Mouse (Mus musculus) yolk sac, embryonic 10.5 days (tissue): ENCODE results near the gene Dirc2.

Experiments used
- DNase-seq: peaks from one replicate; pipeline ENCODE4 v3.0.0-alpha.2; 2017; ENCODE audit warnings: low spot score

The Dirc2 gene

DNA sequence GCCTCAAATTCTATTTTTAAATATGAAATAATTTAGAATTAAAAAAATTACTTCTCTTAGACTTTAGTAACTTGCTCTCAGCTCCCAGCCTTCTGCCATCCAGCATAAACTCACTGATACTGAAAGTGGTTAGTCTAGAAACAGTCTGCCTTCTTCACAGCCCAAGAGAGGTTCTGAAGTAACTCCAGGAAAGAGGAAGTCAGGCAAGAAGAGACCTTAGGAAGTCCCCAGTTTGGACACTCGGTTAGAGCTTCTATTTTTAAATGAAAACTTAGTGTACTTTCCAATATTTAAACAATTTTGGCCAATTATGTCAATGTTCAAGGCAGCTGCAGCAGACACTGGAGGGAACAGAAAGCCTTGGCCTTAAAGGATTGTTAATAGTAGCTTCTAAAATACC is 29.6 kb downstream of the Dirc2 start:
- DNase-seq: no peak

DNA sequence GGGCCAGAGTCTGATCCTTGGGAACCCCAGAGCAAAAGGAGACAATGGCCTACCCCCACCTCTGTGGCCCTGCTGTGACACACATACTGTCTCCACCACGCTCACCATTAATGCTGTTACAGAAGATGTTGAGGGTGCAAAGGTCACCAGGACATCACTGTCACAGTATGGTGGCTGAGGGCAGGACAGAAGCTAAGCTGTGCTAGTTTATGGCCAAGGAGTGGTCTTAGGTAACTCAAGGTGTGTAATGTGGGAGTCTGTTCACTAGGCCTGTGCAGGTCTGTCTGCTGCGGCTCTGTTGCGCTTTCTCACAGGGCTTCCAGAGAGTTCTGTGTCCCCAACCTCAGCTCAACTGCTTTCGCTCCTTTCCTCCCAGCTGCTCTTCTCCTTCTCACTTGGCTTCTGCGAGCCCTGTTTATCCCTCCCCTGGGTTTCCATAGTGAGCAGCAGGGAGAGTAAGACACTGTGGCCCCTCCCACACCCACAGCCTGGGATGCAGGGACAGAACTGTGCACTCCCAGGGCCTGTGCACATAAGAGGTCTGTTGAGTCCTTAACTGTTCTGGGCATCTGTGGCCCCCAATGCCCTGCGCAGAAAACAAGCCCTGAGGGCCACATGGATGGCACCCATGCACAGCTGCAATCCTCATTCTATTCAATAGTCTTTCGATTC is 30.9 kb downstream of the Dirc2 start:
- no peak for DNase-seq

DNA sequence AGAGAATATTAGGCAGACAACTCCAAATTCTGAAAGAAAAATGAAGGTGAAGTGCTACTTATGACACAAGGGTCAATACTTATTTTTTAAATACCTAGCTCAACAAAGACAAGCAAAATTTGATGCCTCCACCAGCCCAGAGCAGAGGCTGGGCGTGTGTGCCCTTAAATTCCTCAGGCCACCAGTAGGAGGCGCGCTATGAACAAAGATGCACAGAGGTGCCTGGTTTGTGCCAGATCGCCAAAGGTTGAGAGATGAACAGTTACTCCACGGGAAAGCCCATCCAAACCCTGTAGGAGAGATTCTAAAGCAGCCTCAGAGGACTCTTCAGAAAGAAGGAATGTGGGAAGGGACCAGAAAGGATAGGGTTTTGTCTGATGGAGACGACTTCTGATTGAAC is 35.1 kb downstream of the Dirc2 start:
- peak; percentile 37 for DNase-seq

DNA sequence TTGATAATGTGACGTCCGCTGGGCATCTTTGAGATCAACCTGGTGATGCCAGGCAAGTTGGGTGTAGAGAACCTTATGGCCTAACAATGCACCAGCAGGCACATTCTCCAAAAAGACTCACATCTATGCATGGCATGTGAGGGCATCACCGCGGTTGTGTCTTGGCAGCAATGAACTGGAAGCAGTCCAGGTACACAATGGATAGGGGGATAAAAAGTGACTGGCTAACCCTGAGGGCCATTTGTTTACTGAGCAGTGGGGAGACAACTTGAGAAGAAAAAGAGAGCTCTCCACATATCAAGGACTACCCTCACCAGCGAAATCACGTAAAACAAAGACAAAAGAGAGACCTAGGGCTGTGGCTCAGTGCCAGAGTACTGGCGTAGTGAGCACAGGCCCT is 37.1 kb downstream of the Dirc2 start:
- no peak for DNase-seq

DNA sequence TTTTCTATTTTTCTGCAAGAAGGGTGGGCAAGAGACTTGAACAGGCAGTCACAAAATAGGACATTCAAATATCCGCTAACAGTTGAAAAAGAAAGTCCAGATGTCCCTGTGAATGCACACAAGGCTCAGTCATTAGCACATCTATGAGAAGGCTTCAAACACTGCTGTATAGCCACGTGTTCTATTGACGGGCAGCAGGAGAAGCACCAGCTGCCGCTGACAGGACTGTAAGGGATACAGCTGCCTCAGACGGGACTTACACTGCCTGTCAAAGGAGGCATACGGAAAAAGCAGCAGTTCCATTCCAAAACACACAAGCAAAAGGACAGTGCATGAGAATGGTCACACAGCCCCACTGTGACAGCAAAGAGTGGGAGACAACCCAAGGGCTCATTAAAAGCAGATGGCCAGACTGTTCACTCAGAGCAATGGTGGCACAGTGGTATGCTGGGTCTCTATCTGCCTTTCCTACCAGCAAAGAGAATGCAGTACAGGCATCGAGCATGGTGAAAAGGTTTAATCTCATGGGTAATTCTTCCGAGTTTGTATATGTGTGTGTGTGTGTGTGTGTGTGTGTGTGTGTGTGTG is 39.9 kb downstream of the Dirc2 start:
- DNase-seq: no peak

DNA sequence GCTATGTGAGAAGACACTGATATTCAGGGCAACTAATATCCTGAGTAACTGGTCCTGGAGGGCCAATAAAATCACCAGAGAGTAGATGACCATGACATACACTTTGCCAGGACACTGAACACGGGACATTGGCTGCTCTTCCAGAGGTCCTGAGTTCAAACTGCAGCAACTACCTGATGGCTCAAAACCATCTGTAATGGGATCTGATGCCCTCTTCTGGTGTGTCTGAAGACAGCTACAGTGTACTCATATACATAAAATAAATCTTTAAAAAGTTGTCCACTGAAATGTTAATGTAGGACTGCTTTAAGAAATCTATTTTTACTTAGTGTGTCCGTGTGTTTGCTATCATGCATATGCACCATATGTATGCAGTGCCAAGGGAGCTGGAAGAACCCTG is 42.6 kb downstream of the Dirc2 start:
- no peak for DNase-seq

DNA sequence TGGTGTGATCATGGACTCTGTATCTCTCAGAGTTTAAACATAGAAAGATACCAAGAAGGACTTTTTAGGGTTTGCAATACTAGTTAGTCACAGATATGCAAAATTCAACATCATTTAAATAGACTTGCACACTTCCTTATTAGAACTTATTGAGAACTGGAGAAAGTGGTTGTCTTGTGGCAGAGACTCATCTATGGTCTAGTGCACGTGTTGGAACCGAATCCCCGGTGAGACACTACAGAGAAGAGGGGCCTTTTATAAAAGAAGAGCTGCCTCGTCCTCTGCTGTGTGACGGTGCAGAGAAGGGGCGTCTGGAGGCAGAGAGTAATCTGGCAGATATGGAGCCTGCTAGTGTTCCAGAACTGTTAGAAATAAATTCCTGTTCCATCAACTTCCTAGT is 44.6 kb downstream of the Dirc2 start:
- DNase-seq: no peak

DNA sequence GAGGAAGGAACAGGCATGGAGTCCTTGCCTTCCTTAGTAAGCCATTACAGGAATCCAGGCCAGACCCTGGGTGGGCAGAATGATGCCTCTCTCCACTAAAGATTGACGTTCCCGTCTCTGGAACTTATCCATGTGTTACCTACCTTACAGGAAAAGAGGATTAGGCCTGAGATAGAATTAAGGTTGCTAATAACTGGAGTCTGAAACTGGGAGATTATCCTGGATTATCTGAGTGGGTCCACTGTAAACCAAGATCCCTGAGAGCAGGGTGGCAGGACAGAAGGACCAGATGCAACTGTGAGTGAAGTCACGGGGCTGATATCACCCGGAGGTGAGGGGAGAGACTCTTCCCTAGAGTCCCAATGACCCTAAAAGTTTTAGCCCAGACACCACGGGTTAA is 51.4 kb downstream of the Dirc2 start:
- no peak for DNase-seq

DNA sequence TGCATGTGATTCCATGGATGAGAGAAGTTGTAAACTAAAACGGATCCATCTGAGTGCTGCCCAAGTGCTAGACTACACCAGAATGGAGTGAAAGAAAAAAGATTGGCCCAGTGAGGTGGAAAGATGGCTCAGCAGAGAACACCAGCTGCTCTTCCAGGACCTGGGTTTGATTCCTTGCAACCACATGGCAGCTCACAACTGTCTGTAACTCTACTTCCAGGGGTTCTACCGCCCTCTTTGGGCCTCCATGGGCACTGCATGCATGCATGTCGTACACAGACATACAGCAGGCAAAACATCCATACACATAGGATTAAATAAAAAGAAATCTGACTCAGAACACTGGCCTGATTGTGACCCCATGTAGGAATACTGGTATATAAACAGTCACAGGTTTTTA is 52.9 kb downstream of the Dirc2 start:
- DNase-seq: no peak

DNA sequence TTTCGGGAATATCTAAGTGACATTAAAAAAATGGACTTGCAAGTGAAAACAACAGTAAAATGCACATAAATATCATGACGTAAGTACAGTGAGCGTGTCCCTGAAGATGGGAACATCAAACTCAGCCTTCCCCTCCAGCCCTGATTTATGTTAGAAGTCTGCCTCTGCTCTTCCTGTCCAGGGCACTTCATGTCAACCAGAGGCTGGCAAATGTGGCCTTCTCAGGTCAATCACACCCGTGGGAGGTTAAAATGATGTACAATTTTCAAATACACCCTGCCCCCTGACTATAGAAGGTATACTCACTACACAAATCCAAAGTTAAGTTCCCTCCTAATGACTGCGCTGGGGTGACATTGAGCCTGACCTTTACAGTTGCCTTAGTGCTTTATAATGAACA is 53.4 kb downstream of the Dirc2 start:
- no peak for DNase-seq

DNA sequence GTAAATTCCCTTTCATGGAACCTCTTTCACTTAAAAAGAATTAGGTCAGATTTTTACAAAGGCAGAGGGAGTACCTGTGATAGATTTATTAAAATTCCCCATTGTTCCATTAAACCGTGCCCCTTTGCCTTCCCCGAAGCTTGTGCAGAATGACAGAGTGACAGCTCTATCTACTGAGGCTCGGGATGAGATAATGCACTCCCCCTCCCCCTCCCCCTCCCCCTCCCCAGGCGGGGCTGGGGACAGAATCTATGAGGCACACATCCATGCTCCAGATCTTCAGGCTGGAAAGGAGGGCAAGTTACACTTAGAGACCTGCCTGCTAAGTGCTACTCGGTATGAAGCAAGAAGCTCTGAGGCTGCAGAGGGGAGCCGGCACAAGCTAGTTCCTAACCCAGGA is 53.8 kb downstream of the Dirc2 start:
- DNase-seq: no peak

DNA sequence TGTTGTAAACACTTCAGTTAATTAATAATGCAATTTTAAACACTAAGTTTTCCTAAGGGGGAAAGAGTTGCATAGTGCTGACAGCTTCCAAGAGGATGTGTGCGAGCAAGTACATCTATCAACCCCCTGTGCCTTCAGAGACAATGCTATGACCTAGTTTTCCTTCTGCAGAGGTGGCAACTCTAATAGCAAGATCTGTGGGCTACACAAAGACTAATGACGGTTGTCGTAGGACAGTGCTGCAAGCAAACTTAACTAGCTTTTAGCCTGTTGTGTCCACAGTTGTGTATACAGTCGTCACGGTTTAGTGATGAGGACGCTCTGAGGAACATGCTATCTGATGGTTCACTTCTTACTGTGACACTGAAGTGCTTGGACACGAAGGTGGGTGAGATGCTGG is 54.5 kb downstream of the Dirc2 start:
- DNase-seq: no peak

DNA sequence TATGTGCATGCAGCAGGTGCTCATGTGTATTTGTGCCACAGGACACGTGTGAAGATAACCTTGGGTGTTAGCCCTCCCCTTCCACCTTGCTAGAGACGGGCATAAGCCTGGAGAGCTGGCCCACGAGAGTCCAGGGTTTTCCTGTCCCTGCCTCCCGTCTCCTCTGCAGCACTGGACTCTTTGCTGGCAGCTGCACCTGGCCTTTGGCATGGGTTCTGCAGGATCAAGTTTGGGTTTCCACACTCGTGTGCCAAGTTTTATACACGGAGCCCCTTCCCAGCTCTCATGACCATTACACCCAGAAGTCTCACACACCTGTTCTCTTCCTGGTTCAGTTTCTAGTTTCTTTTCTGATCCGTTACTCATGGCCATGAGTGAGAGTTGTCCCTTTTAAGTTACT is 55.5 kb downstream of the Dirc2 start:
- DNase-seq: no peak

DNA sequence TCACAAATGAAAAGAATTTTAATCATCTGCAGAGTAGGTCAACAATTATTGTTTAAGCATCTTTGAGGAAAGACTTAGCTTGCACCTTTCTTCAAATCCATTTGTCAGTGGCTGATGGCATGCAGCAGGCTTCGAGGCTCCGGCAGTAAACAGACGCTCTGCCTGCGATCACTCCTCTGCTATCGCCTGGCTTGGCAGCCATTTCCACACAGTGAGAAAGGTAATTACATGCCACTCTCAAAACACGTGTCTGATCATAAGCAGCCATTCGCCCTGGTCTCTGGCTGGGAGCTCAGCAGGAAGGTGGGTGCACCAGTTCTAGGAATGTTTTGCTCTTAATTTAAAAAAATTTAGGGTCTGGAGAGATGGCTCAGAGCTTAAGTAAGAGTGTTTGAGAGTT is 58.2 kb downstream of the Dirc2 start:
- DNase-seq: no peak

DNA sequence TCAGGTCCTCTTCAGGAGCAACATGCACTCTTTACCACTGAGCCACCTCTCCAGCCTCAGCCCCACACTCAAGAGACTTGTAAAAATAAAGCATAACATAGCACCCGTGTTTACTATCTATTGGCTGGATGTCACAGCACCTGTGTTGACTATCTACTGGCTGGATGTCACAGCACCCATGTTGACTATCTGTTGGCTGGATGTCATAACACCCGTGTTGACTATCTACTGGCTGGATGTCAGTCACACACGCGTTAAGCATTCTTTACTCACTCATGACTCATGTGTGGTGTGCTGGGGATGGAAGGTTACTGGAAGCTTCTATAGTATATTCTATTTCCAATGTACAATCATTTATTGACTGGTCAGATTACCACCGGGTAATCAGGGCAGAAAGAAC is 62.2 kb downstream of the Dirc2 start:
- DNase-seq: no peak

DNA sequence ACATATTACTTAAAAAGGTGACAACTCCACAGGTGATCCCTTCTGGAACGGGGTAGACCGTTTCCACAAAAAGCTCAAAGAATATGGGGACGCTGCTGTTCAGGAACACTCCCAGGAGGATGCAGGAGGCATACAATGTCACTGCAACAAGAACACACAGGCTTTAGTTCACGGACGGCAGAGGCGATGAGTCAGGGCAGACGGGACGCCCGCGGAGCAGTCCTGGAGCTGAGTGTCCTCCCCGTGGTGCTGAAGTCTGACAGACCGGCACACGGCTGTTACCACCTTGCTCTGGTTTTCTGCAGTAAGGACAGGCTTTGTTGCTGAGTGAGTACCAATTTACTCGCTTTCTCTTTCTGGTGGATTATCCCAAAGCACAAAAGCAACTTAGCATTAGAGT is 64.4 kb downstream of the Dirc2 start:
- DNase-seq: no peak

DNA sequence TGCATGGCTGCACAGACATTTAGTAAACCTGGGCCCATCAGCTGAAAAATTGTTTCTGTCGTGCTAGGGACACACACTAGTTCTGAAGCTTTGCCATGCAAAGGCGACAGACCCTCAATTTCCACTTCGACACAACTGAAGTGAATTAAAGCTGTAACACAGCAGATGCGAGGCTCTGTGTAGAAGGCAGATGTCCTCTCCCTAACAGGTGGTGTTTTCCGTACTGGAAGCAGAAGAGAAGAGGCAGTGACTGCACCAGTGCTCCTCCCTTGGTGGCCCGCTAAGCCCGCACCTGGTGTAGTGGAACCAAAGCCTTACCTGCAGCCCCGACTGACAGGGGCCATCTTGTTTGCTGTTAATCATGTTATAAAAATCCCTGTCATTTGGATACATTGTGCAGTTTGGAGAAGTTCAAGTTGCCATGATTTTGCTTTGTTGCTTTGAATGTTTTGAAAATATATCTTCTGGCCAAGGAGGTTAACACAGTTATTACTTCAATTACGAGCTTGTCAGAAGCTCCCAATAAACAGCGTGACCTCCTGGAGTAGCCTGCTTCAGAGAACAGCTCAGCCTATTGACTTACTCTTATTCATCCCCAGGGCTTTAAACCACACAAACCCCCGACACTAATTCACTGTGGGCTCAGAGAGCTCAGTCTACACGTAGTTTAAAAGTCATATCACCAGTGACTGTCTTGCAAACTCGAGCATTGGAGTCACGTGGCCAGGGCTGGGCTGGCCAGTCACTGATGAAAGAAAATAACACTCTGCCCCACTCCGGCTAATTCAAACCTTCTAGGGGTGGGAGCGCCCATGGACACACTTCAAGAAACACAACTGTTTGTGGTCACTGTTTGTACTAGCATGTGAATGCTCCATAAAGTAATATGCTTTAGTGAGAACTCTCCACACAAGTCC is 65.1 kb downstream of the Dirc2 start:
- no peak for DNase-seq

DNA sequence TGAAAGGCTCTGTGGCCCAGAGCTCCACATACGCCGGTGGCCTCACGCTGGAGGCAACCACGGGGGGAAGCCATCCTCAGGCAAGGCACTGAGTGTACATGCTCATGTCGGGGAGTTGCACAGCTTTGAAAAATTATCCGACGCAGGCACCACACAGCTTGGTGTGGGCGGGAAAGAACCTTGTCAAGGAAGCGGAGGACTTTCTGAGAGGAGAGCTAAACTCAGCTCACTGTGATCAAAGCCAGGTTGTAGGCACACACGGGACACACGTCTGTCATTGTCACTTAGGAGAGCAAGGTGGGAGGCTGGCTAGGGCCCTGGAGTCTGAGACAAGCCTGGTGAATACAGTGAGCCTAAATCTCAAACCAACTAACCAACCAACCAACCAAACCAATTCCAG is 67.3 kb downstream of the Dirc2 start:
- no peak for DNase-seq

DNA sequence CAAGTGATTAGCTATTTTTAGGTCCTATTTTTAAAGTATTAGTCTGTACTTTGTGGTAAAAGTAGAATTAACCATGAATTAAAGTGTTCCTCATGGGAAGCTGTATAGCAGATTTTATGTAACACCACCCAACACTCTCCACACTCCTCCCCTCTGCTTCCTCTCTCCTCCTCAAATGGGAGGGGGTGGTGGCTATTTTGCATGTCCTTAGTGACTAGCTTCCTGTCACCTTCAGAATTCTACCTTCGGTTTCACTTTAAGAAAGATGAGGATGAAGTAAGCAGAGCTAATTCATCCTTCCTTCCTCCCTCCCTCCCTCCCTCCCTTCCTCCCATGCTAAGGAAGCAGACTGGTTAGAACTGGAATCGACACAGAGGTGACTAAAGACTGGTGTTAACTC is 73.1 kb downstream of the Dirc2 start:
- no peak for DNase-seq

DNA sequence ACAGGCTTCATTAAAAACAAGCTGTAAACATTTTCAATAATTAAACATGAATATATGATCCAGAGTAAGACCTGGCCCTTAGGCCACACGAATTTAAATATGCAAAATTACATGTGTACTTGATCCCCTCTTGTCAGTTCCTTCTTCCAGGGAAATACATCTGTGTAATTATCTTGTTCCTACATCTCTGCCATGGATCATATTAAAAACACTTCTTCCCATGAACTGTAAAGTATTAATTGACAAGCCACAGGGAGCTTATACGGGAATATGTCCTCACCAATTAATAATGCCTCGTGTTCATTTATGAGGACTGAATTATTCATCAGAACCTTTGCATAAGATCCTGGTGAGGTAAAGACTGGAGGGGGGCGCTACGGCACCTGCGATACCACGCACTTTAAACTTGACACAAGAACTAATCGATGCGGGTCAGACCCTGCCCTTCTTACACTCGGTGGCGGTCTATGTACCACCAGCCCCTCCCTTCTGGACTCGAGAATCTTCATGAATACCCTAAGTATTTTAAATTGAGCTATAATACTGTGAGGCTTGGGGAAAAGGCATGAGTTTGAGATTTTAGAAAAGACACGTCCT is 74.8 kb downstream of the Dirc2 start:
- no peak for DNase-seq

DNA sequence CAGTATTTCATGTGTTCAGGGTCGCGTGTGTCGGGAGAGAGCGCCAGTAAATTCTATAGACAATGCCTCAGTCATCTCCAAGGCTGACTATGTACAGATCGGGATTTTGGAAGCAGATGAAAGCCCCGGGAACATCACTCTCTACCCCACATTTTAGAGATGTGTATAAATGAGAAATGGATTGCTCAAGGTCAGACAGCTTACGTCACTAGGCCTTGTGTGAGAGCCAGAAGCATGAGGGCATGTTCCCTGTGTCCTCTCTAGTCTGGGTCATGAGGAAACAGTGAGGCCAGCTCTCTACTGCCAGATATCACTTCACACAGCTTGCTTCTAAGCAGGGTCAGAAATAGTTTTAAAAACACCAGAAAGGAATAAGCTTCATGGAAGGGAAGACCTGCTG is 77.5 kb downstream of the Dirc2 start:
- DNase-seq: no peak

DNA sequence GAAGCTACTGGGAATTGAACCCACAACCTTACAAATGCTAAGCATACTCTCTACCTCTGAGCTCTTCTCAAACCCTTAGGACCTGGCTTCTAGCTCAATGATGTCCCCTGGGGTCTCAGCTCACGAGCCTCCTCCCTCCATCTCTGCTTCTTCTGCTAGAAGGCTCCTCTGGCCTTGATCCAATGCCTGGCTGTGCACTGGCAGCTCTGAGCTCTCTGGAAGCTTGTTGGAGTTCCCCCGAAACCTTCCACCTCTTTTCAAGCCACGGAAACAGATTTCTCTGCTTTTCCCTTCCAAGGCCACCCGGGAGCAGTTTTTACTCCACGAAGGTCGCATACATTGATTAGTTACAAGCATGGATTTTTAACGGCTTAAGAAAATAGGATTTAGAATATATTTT is 82.7 kb downstream of the Dirc2 start:
- DNase-seq: no peak

DNA sequence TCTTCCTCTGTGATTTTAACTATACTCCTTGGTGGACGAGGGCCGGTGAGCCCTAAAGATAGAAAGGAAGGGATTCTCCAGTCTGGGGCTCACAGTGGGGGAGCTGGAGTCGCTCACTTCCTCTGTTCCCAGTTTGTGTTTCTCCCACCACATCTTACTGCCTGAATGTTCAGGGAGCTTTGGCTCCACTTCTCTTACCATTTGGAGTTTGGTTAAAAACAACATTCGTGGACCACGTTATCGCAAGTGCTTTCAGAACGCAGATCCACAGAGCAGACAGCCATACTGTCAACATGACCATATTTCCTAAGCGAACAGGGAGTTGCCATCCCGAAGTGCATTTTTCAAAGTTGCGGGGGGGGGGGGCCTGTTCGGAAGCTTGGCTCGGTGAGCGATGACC is 84.1 kb downstream of the Dirc2 start:
- no peak for DNase-seq
